Mouse (Mus musculus) left cerebral cortex, adult 11 months (tissue): ENCODE data around the gene Pxdc1.

Experiments used
- DNase-seq: peaks from one replicate; pipeline ENCODE4 v3.0.0; 2022; ENCODE audit warnings: low spot score

Pxdc1 gene

DNA sequence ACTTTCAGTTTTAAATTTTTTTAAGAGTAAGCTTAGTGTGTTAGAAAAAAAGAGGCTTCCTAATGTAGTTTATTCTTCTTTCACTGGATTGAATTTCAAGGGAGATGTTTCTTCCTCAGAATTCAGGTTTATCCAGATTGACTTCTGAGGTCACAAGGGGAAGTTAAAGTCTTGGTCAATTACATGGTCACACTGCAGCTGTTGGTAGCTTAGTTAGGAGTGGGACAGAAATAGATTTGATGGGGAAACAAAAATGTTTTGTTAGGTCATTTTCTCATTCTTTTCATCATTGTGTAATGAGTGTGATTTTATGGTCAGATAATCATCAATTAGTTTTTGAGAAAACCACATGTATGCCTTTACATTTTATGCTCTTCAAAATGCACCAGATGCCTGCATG is 56.5 kb downstream of the Pxdc1 start:
- DNase-seq = no peak
